Mouse (Mus musculus): ENCODE measurements around the gene Dcaf8.
"Not testable (repeated sequence)": the region's sequence is repeated elsewhere in the genome, so short reads cannot be mapped to it uniquely, and the experiment has no call there.

Dcaf8 gene

GRCm38 (mm10) chr1:172243547-172244205 lies 95.8 kb downstream of the Dcaf8 start:
- TF ChIP-seq CTCF (conservative IDR thresholded peaks at IDR 0.05; ENCODE audit: low read length) (0 out of 2 replicates have a peak, but pooled peaks have one; percentile 10), NANOG (IDR thresholded peaks at IDR 0.05; ENCODE audit: borderline replicate concordance, low read length) (no peak)
- Histone ChIP-seq H3K4me1 (replicated peaks; ENCODE audit: low read depth, low read length) (peaks cover 62% of the 10 kb centered on the region), H3K4me3 (replicated peaks; ENCODE audit: low read length) (no peak overlapping the region), H3K36me3 (ENCODE audit: insufficient read depth, low read length) (no peaks in the 10 kb centered on the region), H3K27me3 (ENCODE audit: insufficient read depth, low read length) (peaks cover 19% of the 10 kb centered on the region), H3K9me3 (ENCODE audit: low read length) (no peaks in the 10 kb centered on the region)

- peak overlapping the region; percentile 57 for H3K4me3 ChIP-seq (replicated peaks; ENCODE audit: low read length)
- H3K9me3 ChIP-seq (ENCODE audit: low read length); H3K36me3 ChIP-seq (ENCODE audit: insufficient read depth, low read length): not testable (repeated sequence)
- H3K27me3 ChIP-seq (ENCODE audit: insufficient read depth, low read length), result peaks cover 21% of the 10 kb centered on the region
- peaks cover 54% of the 10 kb centered on the region for H3K4me1 ChIP-seq (replicated peaks; ENCODE audit: low read depth, low read length)
Observed at GRCm38 (mm10) chr1:172244645-172245044, 96.8 kb downstream of the Dcaf8 start.

All from E14TG2a.4 (cell line).